Mouse (Mus musculus): ENCODE results near the gene Ripor3.

Gene Ripor3

GRCm38 (mm10) chr2:168031842-168032241, 21.4 kb upstream of the Ripor3 start:
- no peak for DNase-seq (ENCODE audit: low read depth, low spot score)

DNA sequence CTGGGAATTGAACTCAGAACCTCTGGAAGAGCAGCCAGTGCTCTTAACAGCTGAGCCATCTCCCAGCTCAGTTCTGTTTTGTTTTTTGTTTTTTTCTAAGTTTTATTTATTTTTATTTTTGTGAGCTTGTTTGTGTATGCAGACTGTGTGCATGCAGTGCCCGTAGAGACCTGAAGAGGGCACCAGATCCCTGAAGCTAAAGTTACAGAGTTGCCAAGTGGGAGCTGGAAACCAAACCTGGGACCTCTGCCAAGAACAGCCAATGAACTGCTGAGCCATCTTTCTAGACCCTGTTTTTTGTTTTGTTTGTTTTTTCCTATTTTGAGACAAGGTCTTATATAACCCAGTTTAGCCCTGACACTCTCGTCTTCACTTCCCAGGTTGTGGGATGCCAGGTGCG, 18.0 kb upstream of the Ripor3 start:
- no peak for DNase-seq (ENCODE audit: low read depth, low spot score)

DNA sequence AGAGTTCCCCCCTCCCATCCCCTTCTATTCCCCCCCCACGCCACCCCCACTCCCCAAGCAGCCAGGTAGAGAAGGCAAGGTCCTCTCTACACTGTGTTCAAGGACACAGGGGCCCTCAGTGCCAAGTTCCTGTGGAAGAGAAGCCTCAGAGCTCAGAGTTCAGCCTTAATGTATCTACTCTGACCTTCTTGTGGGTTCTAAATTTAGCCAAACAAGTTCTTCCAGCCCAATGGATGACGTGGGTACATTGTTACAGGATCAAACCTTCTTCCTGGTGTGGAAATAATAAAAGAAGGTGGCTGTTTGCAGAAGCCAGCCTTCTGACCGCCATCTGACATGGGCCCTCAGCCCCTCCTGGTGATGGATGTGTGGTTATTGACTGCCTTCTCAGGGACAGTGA, 16.0 kb upstream of the Ripor3 start:
- DNase-seq (ENCODE audit: low read depth, low spot score) = no peak

DNA sequence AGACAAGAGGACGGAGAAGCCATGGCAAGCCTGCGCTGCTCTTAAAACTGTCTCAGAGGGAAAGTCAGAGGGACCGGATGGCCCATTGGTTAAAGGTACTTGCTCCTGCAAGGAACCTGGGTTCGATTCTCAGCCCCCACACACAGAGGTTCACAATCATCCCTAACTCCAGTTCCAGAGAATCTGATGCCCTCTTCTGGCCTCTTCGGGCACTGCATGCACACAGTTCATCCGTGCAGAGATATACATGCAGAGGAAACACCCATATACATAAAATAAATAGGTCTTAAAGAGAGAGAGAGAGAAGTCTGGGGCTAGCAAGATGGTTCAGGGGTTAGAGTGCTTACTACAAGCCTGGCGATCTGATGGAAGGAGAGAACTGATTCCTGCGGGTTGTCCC, 15.5 kb upstream of the Ripor3 start:
- no peak for DNase-seq (ENCODE audit: low read depth, low spot score)

DNA sequence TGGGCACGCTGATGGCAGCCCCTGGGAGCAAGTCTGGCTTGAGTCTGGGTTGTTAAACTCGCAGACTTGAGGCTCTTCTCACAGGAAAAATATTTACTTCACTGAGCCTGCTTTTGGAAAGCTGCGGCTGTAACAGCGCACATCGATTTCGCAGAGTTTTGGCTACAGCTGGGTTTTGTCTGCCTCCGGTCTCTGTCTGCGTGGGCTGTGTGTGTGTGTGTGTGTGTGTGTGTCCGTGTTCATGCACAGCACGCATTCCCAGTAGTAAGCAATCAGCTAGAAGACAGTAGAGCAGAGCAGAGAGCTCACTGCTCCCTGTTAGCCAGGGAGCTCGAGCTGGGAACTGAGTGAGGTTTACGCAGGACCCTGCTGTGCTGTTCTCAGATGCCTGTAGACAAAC, 14.8 kb upstream of the Ripor3 start:
- DNase-seq (ENCODE audit: low read depth, low spot score) = no peak

DNA sequence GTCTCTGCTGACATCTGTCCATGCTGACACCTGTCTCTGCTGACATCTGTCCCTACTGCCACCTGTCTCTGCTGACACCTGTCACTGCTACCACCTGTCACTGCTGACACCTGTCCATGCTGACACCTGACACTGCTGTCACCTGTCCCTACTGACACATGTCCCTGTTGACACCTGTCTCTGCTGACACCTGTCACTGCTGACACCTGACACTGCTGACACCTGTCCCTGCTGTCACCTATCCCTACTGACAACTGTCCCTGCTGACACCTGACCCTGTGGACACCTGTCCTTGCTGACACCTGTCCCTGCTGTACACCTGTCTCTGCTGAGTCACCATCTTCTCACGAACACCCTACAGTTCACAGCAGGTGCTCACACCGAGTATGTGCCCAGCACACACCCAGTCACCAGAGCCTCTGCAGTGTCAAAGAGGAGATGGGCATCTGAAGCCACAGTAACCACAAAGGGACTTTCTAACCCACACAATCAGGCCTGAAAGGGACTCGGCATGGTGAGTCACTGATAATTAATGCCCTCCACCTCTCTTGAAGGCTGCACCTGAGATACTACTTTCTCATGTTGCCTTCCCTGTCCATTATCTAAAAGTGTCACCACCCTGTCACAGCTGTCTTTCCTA, 13.5 kb upstream of the Ripor3 start:
- DNase-seq (ENCODE audit: low read depth, low spot score) = no peak

DNA sequence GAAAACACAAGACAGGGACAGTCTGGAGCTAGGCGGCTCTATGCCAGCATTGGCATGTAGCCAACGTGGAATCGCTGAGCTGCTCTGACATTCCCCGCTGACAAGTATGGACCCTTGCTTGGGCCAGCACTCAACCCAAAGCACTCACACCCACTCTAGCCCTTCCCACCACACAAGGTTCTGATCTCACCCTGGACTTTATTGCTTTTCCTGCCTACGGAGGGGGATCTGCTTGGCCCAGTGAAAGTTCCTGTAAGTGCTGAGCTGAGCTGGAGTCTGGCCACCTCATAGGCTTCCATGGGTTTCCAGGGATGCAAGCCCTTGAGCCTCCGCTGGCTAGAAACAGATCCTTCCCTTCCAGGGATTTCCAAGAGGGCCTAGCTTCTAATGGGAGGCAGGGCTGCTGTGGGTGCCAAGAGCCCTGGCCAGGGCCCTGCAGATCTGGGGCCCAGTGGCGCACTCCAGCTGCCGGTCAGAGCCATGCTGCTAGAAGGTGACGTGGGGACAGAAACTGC, 8.8 kb upstream of the Ripor3 start:
- DNase-seq (ENCODE audit: low read depth, low spot score) = no peak

DNA sequence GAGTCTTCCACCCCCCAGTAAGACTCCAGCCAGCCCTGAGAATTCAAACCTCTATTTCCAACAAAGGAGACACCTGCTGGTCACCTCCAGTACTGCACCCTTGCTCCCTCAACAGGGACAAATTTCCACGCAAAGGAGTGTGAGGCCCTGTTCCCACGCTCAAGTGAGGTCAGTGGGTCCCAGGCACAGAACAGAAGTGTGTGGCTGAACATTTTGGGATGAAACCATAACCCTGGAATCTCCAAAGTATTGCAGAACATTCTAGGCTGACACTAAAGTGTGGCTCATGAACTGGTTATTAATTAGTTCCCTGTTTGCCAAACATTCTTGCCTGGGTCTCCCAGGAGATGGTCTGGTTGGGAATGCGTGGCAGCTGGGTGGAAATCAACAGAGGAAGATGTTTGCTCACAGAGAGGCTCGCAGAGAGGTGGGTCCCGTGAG, 6.6 kb upstream of the Ripor3 start:
- DNase-seq (ENCODE audit: low read depth, low spot score) = peak; percentile 65

DNA sequence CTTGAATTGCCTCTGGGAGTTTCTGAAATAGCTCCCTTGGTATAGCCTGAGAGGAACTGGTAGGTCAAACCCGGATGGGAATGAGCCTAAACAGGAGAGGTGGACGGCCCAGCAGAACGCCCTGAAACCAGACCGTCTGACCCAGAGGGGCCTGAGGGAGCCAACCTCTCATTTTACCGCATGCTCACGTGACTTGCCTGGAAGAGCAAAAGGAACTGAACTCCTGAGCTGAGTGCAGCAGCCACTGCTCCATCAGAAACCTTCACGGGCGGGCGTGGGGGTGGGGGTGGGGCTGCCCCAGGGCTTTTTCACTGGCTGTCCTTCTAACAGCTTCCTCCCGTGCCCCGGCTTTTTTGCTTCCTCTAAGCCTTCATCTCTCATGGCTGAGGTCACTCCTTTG, 475 bp upstream of the Ripor3 start:
- DNase-seq (ENCODE audit: low read depth, low spot score) = no peak

DNA sequence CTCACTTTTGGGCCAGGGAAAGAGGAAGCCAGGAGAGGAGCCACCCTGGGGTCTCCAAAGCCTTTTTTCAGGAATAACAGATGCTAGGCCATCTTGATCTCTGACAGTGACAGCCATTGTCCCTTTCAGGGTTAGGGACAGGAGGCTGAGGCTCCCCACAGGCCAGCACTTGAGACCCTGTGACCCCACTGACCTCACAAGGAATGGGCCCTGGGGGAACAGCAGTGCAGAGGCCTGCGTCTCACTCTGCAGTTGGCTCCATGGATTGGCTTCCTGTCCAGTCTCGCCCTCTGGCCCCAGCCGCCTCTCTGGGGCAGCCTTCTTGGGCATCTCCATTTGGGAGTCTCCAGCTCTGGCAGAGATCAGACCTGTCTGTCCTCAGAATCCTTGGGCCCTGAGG, 2.3 kb downstream of the Ripor3 start:
- no peak for DNase-seq (ENCODE audit: low read depth, low spot score)

DNA sequence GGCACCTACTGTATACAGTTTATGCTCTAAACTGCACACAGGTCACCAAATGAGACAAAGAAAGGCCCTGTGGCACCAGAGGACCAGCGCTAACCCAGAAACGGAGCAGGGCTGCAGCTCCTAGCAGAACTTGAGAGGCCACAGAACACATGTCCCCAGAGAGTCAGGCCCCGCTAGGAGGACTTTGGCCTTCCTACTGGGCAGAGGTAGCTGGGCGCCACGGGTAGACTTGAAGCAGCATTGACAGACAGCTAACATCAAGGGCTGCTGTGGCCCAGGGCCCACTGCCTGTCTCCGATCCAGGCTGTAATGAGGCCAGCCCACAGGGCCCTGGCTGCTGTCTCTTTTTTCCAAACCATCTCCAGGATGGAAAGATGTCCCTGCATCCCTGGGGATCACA, 3.9 kb downstream of the Ripor3 start:
- no peak for DNase-seq (ENCODE audit: low read depth, low spot score)

- no peak for DNase-seq (ENCODE audit: low read depth, low spot score)
Observed at GRCm38 (mm10) chr2:168005616-168006015, 4.8 kb downstream of the Ripor3 start.

GRCm38 (mm10) chr2:168005005-168005404, 5.4 kb downstream of the Ripor3 start:
- no peak for DNase-seq (ENCODE audit: low read depth, low spot score)

GRCm38 (mm10) chr2:168004369-168004768, 6.0 kb downstream of the Ripor3 start:
- DNase-seq (ENCODE audit: low read depth, low spot score) = no peak

DNA sequence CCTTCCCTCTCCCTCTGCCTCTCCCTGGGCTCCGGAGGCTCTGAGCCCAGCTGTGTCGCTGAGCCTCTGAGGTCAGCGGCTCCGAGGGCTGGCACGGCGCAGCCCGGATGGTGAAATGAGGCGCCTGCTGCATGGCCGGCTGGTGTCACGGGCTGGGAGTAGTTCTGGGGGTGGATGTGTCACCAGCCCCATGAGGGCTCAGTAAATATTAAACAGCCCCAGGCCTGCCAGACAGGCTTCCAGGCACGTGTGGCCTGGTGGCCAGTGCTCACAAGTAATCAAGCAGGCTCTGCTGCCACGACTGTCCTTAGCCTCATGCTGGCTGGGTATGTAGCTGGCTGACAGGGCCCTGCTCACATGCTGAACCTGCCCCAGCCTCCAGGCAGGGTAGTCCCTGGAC, 7.0 kb downstream of the Ripor3 start:
- DNase-seq (ENCODE audit: low read depth, low spot score) = no peak

DNA sequence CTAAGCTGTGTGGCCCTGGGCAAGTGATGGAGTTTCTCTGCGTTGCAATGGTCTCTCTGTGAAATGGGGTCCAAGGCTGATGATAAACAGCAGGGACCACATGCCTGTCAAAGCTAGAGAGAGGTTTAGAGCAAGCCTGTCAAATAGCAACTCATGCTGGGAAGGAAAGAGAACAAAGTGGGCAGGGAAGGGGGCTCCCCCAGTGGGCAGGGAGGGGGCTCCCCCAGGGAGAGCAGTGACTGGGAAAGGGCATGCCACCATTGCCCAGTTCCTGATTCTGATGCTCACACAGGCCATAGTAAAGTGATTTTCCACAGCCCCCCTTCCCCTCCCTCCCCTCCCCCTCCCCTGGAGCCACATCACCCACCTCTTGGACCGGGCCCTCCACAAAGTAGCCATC, 7.5 kb downstream of the Ripor3 start:
- no peak for DNase-seq (ENCODE audit: low read depth, low spot score)

GRCm38 (mm10) chr2:168002188-168002587, 8.2 kb downstream of the Ripor3 start:
- DNase-seq (ENCODE audit: low read depth, low spot score) = no peak

DNA sequence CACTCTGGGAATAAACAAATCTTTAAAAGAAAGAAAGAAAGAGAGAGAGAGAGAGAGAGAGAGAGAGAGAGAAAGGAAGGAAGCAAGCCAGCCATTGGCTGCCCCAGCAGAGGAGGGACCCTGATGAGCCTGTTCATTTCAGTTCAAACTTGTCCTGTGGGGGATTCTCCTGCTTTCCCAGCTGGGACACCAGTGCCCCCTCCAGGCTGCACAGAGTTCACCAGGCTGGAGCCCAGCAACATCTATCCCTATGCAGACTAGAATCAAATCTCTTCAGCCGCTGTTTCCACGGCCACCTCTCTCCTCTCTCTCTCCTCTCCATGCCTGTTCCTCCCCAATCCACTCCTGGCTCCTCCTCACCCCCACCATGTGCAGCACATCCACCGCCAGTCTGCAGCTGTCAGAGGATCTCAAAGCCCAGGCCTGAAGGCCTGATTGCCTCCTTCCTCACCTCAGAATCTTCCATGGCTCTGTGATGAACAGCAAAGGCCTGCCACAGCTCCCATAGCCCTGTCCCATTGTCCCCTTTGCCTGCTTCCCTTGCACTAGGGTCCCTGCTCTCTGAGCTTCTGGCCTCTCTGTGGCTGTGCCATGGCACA, 11.2 kb downstream of the Ripor3 start:
- no peak for DNase-seq (ENCODE audit: low read depth, low spot score)

DNA sequence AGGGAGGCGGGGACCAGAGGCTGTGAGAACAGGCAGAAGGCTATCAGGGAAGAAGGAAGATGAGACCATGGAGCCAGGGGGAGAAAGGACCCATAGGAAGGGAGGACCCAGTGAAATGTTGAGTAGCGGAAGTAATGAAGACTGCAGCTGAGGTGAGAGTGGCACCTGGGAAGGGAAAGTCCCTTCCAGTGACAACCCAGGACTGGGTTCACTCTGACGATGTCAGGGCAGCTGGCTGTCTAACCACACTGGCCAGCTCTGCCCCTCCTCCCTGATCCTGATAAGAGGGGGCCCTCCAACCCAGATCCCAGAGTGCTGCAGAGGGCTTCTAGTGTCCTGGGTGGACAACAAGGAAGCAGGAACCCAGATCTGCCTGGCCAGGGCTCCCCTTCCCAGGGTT, 12.9 kb downstream of the Ripor3 start:
- no peak for DNase-seq (ENCODE audit: low read depth, low spot score)

GRCm38 (mm10) chr2:167996672-167997215, 13.7 kb downstream of the Ripor3 start:
- DNase-seq (ENCODE audit: low read depth, low spot score) = no peak

DNA sequence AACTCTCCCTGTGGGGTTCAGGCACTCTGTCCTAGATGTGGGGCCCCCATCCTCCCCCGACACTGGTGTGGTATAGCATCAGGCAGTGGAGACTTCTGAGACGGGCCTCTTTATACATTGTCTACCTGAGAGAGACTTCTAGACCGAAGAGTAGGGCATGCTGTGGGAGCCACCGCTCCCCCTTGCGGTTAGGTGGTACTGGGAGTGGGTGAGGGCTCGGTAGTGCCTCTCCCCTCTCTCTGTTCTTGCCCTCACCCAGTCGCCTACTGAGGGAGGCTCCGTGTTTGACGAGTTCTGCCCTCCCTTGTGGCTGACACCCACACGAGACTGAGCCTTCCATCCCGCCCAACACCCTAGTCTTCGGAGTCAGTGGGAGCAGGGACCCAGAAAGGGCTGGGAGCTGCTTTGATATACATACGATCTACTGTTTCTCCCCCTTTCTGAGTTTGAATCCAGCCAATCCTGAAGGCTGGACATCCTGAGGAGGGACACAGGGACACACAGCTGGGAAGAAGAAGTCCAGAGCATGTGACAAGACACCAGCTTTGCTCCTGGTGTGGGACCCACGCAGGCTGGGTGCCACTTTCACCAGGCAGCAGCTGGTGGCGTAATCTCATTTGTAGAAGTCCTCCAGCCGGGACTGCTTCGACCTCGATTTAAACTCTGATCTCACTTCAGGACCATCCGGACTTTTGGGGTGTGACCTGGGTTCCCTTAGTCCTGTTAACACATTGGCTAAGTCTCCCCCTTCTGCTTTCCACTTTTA, 14.4 kb downstream of the Ripor3 start:
- DNase-seq (ENCODE audit: low read depth, low spot score) = no peak

- DNase-seq (ENCODE audit: low read depth, low spot score) = no peak
Observed at GRCm38 (mm10) chr2:167993260-167993659, 17.2 kb downstream of the Ripor3 start.

- DNase-seq (ENCODE audit: low read depth, low spot score) = no peak
Observed at GRCm38 (mm10) chr2:167989310-167989709, 21.1 kb downstream of the Ripor3 start.
